Mouse (Mus musculus): ENCODE measurements at regions not wholly inside any gene's neighbourhood (a gene's known extent, or its start where the extent isn't known, plus 50 kb on each side); places are given as distances from the start of the nearest gene placed in this dataset.

- TF ChIP-seq CTCF (IDR thresholded peaks at IDR 0.05; ENCODE audit: borderline replicate concordance, insufficient read depth, low read length), result no peak
- no peak for TF ChIP-seq POLR2A (IDR thresholded peaks at IDR 0.05; ENCODE audit: low read depth, low read length)
These were observed 58.4 kb upstream of the Dcbld2 start for GRCm38 (mm10) chr16:58349802-58350201.

Data from embryonic fibroblast, embryonic 13.5 days (primary cell).